Mouse (Mus musculus) lung, postnatal 10 days (tissue): Measurements from ENCODE around the gene Mybphl.
A peak's percentile ranks its signal among the peaks of the same experiment; 100 is the strongest.

Source experiments
- DNase-seq: peaks from one replicate; pipeline ENCODE4 v3.0.0; 2021

Mybphl gene

GRCm38 (mm10) chr3:108372691-108373090, 8.0 kb downstream of the Mybphl start:
- no peak for DNase-seq

GRCm38 (mm10) chr3:108378875-108379663, 14.4 kb downstream of the Mybphl start:
- no peak for DNase-seq

GRCm38 (mm10) chr3:108380695-108381094, 16.0 kb downstream of the Mybphl start:
- no peak for DNase-seq

GRCm38 (mm10) chr3:108381945-108382875, 17.5 kb downstream of the Mybphl start:
- DNase-seq, result no peak

GRCm38 (mm10) chr3:108383485-108384354, 19.0 kb downstream of the Mybphl start, which contains the start of gene Psrc1:
TSS of gene Psrc1 (plus strand) at chr3:108383839.
- peak; percentile 97 for DNase-seq

GRCm38 (mm10) chr3:108384425-108384824, 19.7 kb downstream of the Mybphl start:
- no peak for DNase-seq

GRCm38 (mm10) chr3:108386186-108386585, 21.5 kb downstream of the Mybphl start:
- no peak for DNase-seq

GRCm38 (mm10) chr3:108389111-108389545, 24.4 kb downstream of the Mybphl start:
- peak; percentile 98 for DNase-seq

- DNase-seq, result no peak
Observed at GRCm38 (mm10) chr3:108392299-108392698, 27.6 kb downstream of the Mybphl start.

GRCm38 (mm10) chr3:108392793-108393192, 28.1 kb downstream of the Mybphl start:
- no peak for DNase-seq

GRCm38 (mm10) chr3:108398281-108398680, 33.6 kb downstream of the Mybphl start:
- no peak for DNase-seq

GRCm38 (mm10) chr3:108400442-108400841, 35.7 kb downstream of the Mybphl start:
- no peak for DNase-seq

- peak; percentile 93 for DNase-seq
Observed at GRCm38 (mm10) chr3:108401692-108402527, 37.2 kb downstream of the Mybphl start.

GRCm38 (mm10) chr3:108402528-108402920, 37.8 kb downstream of the Mybphl start:
- no peak for DNase-seq

- DNase-seq, result no peak
Observed at GRCm38 (mm10) chr3:108405536-108406305, 41.0 kb downstream of the Mybphl start.

GRCm38 (mm10) chr3:108406306-108406885, 41.7 kb downstream of the Mybphl start:
- DNase-seq, result no peak

- no peak for DNase-seq
Observed at GRCm38 (mm10) chr3:108408517-108409008, 43.9 kb downstream of the Mybphl start.

- DNase-seq, result no peak
Observed at GRCm38 (mm10) chr3:108409656-108410358, 45.1 kb downstream of the Mybphl start.

- DNase-seq, result no peak
Observed at GRCm38 (mm10) chr3:108410359-108410714, 45.6 kb downstream of the Mybphl start.
